Mouse (Mus musculus): ENCODE results near the gene Tfip11.

- no peak for TF ChIP-seq CTCF (IDR thresholded peaks at IDR 0.05)
- TF ChIP-seq EP300 (IDR thresholded peaks at IDR 0.05; ENCODE audit: insufficient read depth, low read depth, low read length), result no peak
- no peak for TF ChIP-seq POLR2A (IDR thresholded peaks at IDR 0.05; ENCODE audit: insufficient read depth, low read depth, low read length)
Measured at GRCm38 (mm10) chr5:112320936-112321335, 5.2 kb upstream of the Tfip11 start.

Data from heart, adult 2 months (tissue).